Mouse (Mus musculus): Measurements from ENCODE around the gene Zfp296. TPM values are rescaled to one million over a fixed set of nuclear protein-coding genes. Genes with fewer than 3 reads are reported as not detected.

Zfp296 gene
- polyA plus RNA-seq, 1 experiment from 2014 or later = not detected

GRCm38 (mm10) chr7:19547344-19547969 lies 29.6 kb upstream of the Zfp296 start:
- no peak overlapping the region for H3K9ac ChIP-seq (replicated peaks; ENCODE audit: low read depth, low read length)
- ATAC-seq = no peak
- no peaks in the 10 kb centered on the region for H3K36me3 ChIP-seq (ENCODE audit: control insufficient read depth, insufficient read depth)
- no peak overlapping the region for H3K4me2 ChIP-seq (ENCODE audit: low read length)
- H3K4me1 ChIP-seq (replicated peaks; ENCODE audit: control insufficient read depth, insufficient read depth, low read length) = peaks cover 15% of the 10 kb centered on the region
- WGBS = 75% methylated on average over 2 of the region's 2 CpGs
- H3K9me3 ChIP-seq (ENCODE audit: control insufficient read depth, low read length) = no peaks in the 10 kb centered on the region
- H3K27me3 ChIP-seq (replicated peaks; ENCODE audit: control insufficient read depth, insufficient read depth, low read length) = no peaks in the 10 kb centered on the region
- no peak overlapping the region for H3K4me3 ChIP-seq (replicated peaks; ENCODE audit: low read length)
- no peak overlapping the region for H3K27ac ChIP-seq (ENCODE audit: low read length)

DNA sequence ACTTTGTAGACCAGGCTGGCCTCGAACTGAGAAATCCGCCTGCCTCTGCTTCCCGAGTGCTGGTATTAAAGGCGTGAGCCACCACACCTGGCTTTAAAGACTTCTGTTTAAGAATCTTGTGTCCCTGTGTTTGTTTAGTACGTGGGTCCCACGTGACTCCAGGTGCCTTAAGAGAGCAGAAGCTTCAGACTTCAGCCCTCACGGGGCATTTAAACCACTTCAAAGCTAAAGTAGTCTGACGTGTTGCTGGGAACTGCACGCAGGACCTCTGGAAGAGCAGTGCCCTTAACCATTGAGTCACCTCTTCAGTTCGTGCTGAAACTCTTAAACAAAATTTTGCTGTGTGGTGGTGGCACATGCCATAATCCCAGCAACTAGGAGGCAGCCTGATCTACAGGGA lies 27.7 kb upstream of the Zfp296 start:
- H3K4me1 ChIP-seq (replicated peaks; ENCODE audit: control insufficient read depth, insufficient read depth, low read length) = peaks cover 8% of the 10 kb centered on the region
- no peak for ATAC-seq
- 91% methylated on average over 10 of the region's 10 CpGs for WGBS

DNA sequence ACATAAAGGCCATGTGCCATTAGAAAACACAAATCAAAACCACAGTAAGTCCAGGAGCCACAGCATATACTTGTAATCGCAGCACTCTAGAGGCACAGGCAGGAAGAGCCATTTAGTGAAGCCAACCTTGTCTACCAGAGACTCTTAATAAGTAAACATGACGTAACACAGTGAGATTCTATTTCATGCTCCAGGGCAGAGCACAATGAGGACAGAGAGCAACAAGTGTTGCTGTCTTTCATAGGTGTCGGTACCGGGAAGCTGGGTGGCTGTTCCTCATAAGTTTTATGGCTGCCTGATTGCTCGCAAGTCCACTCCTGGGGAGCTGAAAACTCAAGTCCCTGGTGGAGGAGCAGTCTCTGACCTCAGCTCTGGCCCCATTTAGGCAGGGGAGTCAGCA lies 25.5 kb upstream of the Zfp296 start:
- WGBS = 93% methylated on average over 5 of the region's 5 CpGs
- no peak for ATAC-seq
- no peak overlapping the region for H3K27ac ChIP-seq (ENCODE audit: low read length)
- H3K36me3 ChIP-seq (ENCODE audit: control insufficient read depth, insufficient read depth) = no peaks in the 10 kb centered on the region
- no peak overlapping the region for H3K9ac ChIP-seq (replicated peaks; ENCODE audit: low read depth, low read length)
- H3K4me2 ChIP-seq (ENCODE audit: low read length) = no peak overlapping the region
- no peaks in the 10 kb centered on the region for H3K4me1 ChIP-seq (replicated peaks; ENCODE audit: control insufficient read depth, insufficient read depth, low read length)
- H3K4me3 ChIP-seq (replicated peaks; ENCODE audit: low read length) = no peak overlapping the region
- no peaks in the 10 kb centered on the region for H3K9me3 ChIP-seq (ENCODE audit: control insufficient read depth, low read length)
- H3K27me3 ChIP-seq (replicated peaks; ENCODE audit: control insufficient read depth, insufficient read depth, low read length) = no peaks in the 10 kb centered on the region

More for the DNA sequence above, 27.7 kb upstream of the Zfp296 start:
- no peak overlapping the region for H3K9ac ChIP-seq (replicated peaks; ENCODE audit: low read depth, low read length)
- no peaks in the 10 kb centered on the region for H3K9me3 ChIP-seq (ENCODE audit: control insufficient read depth, low read length)
- no peak overlapping the region for H3K27ac ChIP-seq (ENCODE audit: low read length)
- no peak overlapping the region for H3K4me3 ChIP-seq (replicated peaks; ENCODE audit: low read length)
- no peaks in the 10 kb centered on the region for H3K27me3 ChIP-seq (replicated peaks; ENCODE audit: control insufficient read depth, insufficient read depth, low read length)
- no peaks in the 10 kb centered on the region for H3K36me3 ChIP-seq (ENCODE audit: control insufficient read depth, insufficient read depth)
- H3K4me2 ChIP-seq (ENCODE audit: low read length) = no peak overlapping the region

GRCm38 (mm10) chr7:19552443-19552842 lies 24.6 kb upstream of the Zfp296 start:
- Histone ChIP-seq H3K4me3 (replicated peaks; ENCODE audit: low read length) (no peak overlapping the region), H3K9ac (replicated peaks; ENCODE audit: low read depth, low read length) (no peak overlapping the region), H3K36me3 (ENCODE audit: control insufficient read depth, insufficient read depth) (no peaks in the 10 kb centered on the region), H3K27ac (ENCODE audit: low read length) (no peak overlapping the region), H3K4me1 (replicated peaks; ENCODE audit: control insufficient read depth, insufficient read depth, low read length) (peaks cover 2% of the 10 kb centered on the region; the same call in 1 of the 2 replicates), H3K27me3 (replicated peaks; ENCODE audit: control insufficient read depth, insufficient read depth, low read length) (no peaks in the 10 kb centered on the region), H3K4me2 (ENCODE audit: low read length) (no peak overlapping the region), H3K9me3 (ENCODE audit: control insufficient read depth, low read length) (no peaks in the 10 kb centered on the region)
- WGBS = 81% methylated on average over 2 of the region's 2 CpGs
- no peak for ATAC-seq

- Histone ChIP-seq H3K4me3 (replicated peaks; ENCODE audit: low read length) (no peak overlapping the region), H3K9me3 (ENCODE audit: control insufficient read depth, low read length) (no peaks in the 10 kb centered on the region), H3K4me2 (ENCODE audit: low read length) (no peak overlapping the region), H3K9ac (replicated peaks; ENCODE audit: low read depth, low read length) (no peak overlapping the region), H3K4me1 (replicated peaks; ENCODE audit: control insufficient read depth, insufficient read depth, low read length) (peaks cover 13% of the 10 kb centered on the region), H3K36me3 (ENCODE audit: control insufficient read depth, insufficient read depth) (no peaks in the 10 kb centered on the region), H3K27me3 (replicated peaks; ENCODE audit: control insufficient read depth, insufficient read depth, low read length) (no peaks in the 10 kb centered on the region), H3K27ac (ENCODE audit: low read length) (no peak overlapping the region)
- 90% methylated on average over 1 of the region's 1 CpGs for WGBS
- ATAC-seq = no peak
These were observed 22.9 kb upstream of the Zfp296 start for GRCm38 (mm10) chr7:19554168-19554567.

DNA sequence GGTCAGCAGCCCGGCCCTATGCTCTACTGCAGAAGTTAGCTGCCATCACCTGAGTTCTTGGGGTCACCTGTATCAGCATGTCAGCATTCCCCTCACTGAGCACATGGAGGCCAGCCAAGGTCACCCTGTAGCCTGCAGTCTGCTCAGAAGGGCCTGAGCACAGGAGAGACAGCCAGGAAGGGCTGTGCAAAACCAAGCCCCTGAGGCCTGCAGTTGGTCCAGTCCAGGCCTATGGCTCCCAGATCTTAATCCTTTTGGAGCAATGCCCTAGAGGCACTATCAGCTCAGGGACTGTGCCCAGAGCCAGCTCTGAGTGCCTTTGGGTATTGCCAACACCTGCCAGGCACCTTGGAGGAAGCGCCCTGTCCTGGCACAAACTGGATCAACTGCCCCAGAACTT lies 20.0 kb upstream of the Zfp296 start:
- Histone ChIP-seq H3K4me3 (replicated peaks; ENCODE audit: low read length) (no peak overlapping the region), H3K9ac (replicated peaks; ENCODE audit: low read depth, low read length) (no peak overlapping the region), H3K9me3 (ENCODE audit: control insufficient read depth, low read length) (no peaks in the 10 kb centered on the region), H3K4me2 (ENCODE audit: low read length) (no peak overlapping the region), H3K27me3 (replicated peaks; ENCODE audit: control insufficient read depth, insufficient read depth, low read length) (no peaks in the 10 kb centered on the region), H3K27ac (ENCODE audit: low read length) (no peak overlapping the region), H3K4me1 (replicated peaks; ENCODE audit: control insufficient read depth, insufficient read depth, low read length) (peaks cover 35% of the 10 kb centered on the region), H3K36me3 (ENCODE audit: control insufficient read depth, insufficient read depth) (no peaks in the 10 kb centered on the region)
- ATAC-seq = no peak
- 94% methylated on average over 2 of the region's 2 CpGs for WGBS

DNA sequence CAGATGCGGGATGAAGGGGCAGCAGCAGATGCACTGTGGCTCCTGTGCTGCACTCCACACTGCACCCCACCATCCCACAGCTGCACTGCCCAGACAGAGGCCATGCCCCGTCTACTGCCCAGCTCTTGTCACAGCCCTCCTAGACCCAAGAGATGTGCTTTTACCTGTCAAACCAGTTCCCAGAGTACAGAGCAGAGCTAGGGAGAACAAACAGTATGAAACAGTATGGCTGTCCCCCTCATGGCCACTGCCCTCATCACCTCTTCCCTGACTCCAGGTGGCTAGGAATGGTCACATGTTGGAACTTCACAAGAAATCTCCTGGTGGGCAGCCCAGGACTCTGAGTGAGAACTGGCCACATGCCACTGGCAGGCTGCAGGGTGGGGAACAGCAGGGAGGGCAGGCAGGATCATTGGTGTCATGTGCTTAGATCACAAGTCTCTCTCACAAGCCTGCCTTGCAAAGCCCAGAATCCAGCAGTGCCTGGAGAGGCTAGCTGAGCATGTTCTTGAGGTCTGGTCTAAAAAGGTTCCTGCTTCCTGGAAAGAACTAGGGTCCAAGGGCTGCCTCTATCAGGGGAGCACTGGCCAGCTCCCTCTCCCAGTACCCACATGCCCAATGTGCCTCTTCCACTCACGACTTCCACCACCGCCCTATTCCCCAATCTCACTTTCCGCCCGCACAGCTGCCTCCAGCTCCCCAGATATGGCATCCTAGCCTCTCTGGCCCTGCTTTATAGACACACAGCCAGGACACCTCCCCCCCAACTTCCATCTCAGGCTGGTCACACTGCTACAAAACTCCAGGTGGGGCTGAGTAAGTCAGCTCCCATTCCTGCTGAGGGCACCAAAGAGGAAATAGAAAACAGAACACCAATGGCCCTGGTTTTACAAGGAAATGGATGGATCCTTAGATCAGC lies 18.8 kb upstream of the Zfp296 start:
- Histone ChIP-seq H3K9ac (replicated peaks; ENCODE audit: low read depth, low read length) (no peak overlapping the region), H3K36me3 (ENCODE audit: control insufficient read depth, insufficient read depth) (no peaks in the 10 kb centered on the region), H3K4me3 (replicated peaks; ENCODE audit: low read length) (no peak overlapping the region), H3K27me3 (replicated peaks; ENCODE audit: control insufficient read depth, insufficient read depth, low read length) (no peaks in the 10 kb centered on the region), H3K4me2 (ENCODE audit: low read length) (no peak overlapping the region), H3K27ac (ENCODE audit: low read length) (no peak overlapping the region), H3K9me3 (ENCODE audit: control insufficient read depth, low read length) (no peaks in the 10 kb centered on the region), H3K4me1 (replicated peaks; ENCODE audit: control insufficient read depth, insufficient read depth, low read length) (peaks cover 40% of the 10 kb centered on the region)
- ATAC-seq = no peak
- WGBS = 94% methylated on average over 6 of the region's 6 CpGs

DNA sequence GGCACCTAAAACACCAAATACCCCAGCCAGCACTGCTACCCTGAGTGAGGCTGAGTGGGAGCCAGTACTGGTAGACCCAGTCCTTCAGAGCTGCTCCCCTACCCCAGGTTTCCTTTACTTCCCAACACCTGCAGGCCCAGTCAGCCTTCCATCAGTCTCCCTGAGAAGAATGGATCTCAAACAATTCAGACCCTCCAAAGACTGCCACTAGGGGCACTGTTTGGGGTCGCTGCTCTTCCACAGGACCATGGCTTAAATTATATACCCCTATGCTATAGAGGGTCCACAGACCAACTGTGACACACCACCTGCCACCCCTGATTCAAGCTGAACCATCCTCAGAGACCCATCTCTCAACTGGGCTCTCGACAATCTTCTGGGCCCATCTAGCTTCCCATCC lies 18.1 kb upstream of the Zfp296 start:
- ATAC-seq = no peak
- H3K27me3 ChIP-seq (replicated peaks; ENCODE audit: control insufficient read depth, insufficient read depth, low read length) = no peaks in the 10 kb centered on the region
- H3K9me3 ChIP-seq (ENCODE audit: control insufficient read depth, low read length) = no peaks in the 10 kb centered on the region
- no peaks in the 10 kb centered on the region; the same call in 1 of the 2 replicates for H3K36me3 ChIP-seq (ENCODE audit: control insufficient read depth, insufficient read depth)
- no peak overlapping the region for H3K9ac ChIP-seq (replicated peaks; ENCODE audit: low read depth, low read length)
- 29% methylated on average over 2 of the region's 2 CpGs for WGBS
- H3K4me2 ChIP-seq (ENCODE audit: low read length) = no peak overlapping the region
- peaks cover 43% of the 10 kb centered on the region for H3K4me1 ChIP-seq (replicated peaks; ENCODE audit: control insufficient read depth, insufficient read depth, low read length)
- H3K4me3 ChIP-seq (replicated peaks; ENCODE audit: low read length) = no peak overlapping the region
- H3K27ac ChIP-seq (ENCODE audit: low read length) = no peak overlapping the region

- peak overlapping the region; percentile 98 for H3K4me3 ChIP-seq (replicated peaks; ENCODE audit: low read length)
- 21% methylated on average over 11 of the region's 11 CpGs for WGBS
- 0 out of 2 replicates have a peak, but pooled peaks cover 3% of the 10 kb centered on the region for H3K9me3 ChIP-seq (ENCODE audit: control insufficient read depth, low read length)
- H3K4me2 ChIP-seq (ENCODE audit: low read length) = peak overlapping the region; percentile 97
- no peak overlapping the region for H3K27ac ChIP-seq (ENCODE audit: low read length)
- no peaks in the 10 kb centered on the region for H3K27me3 ChIP-seq (replicated peaks; ENCODE audit: control insufficient read depth, insufficient read depth, low read length)
- ATAC-seq = no peak
- peaks cover 12% of the 10 kb centered on the region for H3K36me3 ChIP-seq (ENCODE audit: control insufficient read depth, insufficient read depth)
- H3K4me1 ChIP-seq (replicated peaks; ENCODE audit: control insufficient read depth, insufficient read depth, low read length) = peaks cover 43% of the 10 kb centered on the region
- H3K9ac ChIP-seq (replicated peaks; ENCODE audit: low read depth, low read length) = peak overlapping the region; percentile 92
These were observed 16.4 kb upstream of the Zfp296 start for GRCm38 (mm10) chr7:19560491-19561260.

All from forebrain, embryonic 16.5 days (tissue).